16 mouse cellular contexts compared by ENCODE assay signal in genomic region chr2:160729436-160729835, GRCm38 (mm10). TPM values are rescaled to one million over a fixed set of nuclear protein-coding genes. Genes with fewer than 3 reads are reported as not detected.
DNase-seq lines count a peak whose midpoint lies in the region; ATAC-seq and TF ChIP-seq lines count a peak whose summit lies in the region.
"Had no signal": no experiment of that assay in that cellular context is flagged by ENCODE, and none has a peak within 500 bp of the region (broad histone marks: within the 10 kb centered on the region; RNA-seq: fewer than 3 reads in every experiment).

No protein-coding gene starts in this region.

- no peak for TF ChIP-seq EP300 in stomach, postnatal 0 days (optimal IDR thresholded peaks at IDR 0.05)

- no peak for TF ChIP-seq CTCF in stomach, postnatal 0 days (IDR thresholded peaks at IDR 0.05; ENCODE audit: low read depth)

- H3K27ac ChIP-seq in embryonic facial prominence, embryonic 15.5 days (replicated peaks) = peak overlapping the region; percentile 58; the same call in 1 of the 2 replicates
- H3K27ac ChIP-seq in embryonic facial prominence, embryonic 10.5 days (replicated peaks) = no peak overlapping the region
- H3K27ac ChIP-seq in limb, embryonic 15.5 days = peak overlapping the region; percentile 27; the same call in 1 of the 2 replicates
- H3K27ac ChIP-seq in limb, embryonic 10.5 days = no peak overlapping the region
- peak overlapping the region; percentile 41 for H3K27ac ChIP-seq in stomach, postnatal 0 days (replicated peaks)
- H3K27ac ChIP-seq: forebrain, embryonic 13.5 days; liver, embryonic 14.5 days; neural tube, embryonic 12.5 days had no signal

- 59% methylated on average over 2 of the region's 2 CpGs for WGBS in embryonic facial prominence, embryonic 15.5 days
- 82% methylated on average over 2 of the region's 2 CpGs for WGBS in embryonic facial prominence, embryonic 10.5 days
- WGBS in limb, embryonic 15.5 days = 44% methylated on average over 2 of the region's 2 CpGs
- WGBS in limb, embryonic 10.5 days = 82% methylated on average over 2 of the region's 2 CpGs
- WGBS in stomach, postnatal 0 days = 63% methylated on average over 2 of the region's 2 CpGs

- DNase-seq in embryonic facial prominence, embryonic 10.5 days (ENCODE audit: low spot score) = no peak
- no peak for DNase-seq in limb, embryonic 10.5 days (ENCODE audit: low spot score)
- DNase-seq in urinary bladder, postnatal 14 days (ENCODE audit: low spot score) = peak; percentile 47
- DNase-seq in urinary bladder, adult 18-20 months (ENCODE audit: low spot score in 2 of 2) = no peak
- DNase-seq in stomach, postnatal 0 days (ENCODE audit: low spot score) = peak; percentile 13
- DNase-seq in right cerebral cortex, postnatal 14 days = no peak
- DNase-seq: adrenal gland, adult 8-10 months; gastrocnemius, postnatal 10 days; spleen, adult 18-20 months; thymus, adult 2 months had no signal

- ATAC-seq in embryonic facial prominence, embryonic 15.5 days (ENCODE audit: insufficient number of reproducible peaks, low FRiP score, low TSS enrichment, low read depth) = no peak
- ATAC-seq in limb, embryonic 15.5 days (ENCODE audit: insufficient number of reproducible peaks, low FRiP score, low TSS enrichment, low read depth) = no peak
- ATAC-seq in stomach, postnatal 0 days (ENCODE audit: low FRiP score, low TSS enrichment) = no peak
- ATAC-seq: forebrain, embryonic 13.5 days had no signal

- H3K4me2 ChIP-seq in embryonic facial prominence, embryonic 15.5 days (replicated peaks) = no peak overlapping the region
- H3K4me2 ChIP-seq in limb, embryonic 15.5 days = no peak overlapping the region
- no peak overlapping the region for H3K4me2 ChIP-seq in stomach, postnatal 0 days (replicated peaks; ENCODE audit: low read depth)

- peaks cover 8% of the 10 kb centered on the region; the same call in 1 of the 2 replicates for H3K36me3 ChIP-seq in embryonic facial prominence, embryonic 15.5 days
- peaks cover 38% of the 10 kb centered on the region for H3K36me3 ChIP-seq in embryonic facial prominence, embryonic 10.5 days (replicated peaks)
- peaks cover 25% of the 10 kb centered on the region for H3K36me3 ChIP-seq in limb, embryonic 15.5 days
- peaks cover 35% of the 10 kb centered on the region for H3K36me3 ChIP-seq in limb, embryonic 10.5 days
- 0 out of 2 replicates have a peak, but pooled peaks cover 2% of the 10 kb centered on the region for H3K36me3 ChIP-seq in stomach, postnatal 0 days (ENCODE audit: control insufficient read depth, insufficient read depth, low read length)

- H3K27me3 ChIP-seq in embryonic facial prominence, embryonic 15.5 days = no peaks in the 10 kb centered on the region
- peaks cover 8% of the 10 kb centered on the region; the same call in 1 of the 2 replicates for H3K27me3 ChIP-seq in embryonic facial prominence, embryonic 10.5 days (replicated peaks; ENCODE audit: low read depth, poor library complexity, severe bottlenecking)
- H3K27me3 ChIP-seq in limb, embryonic 15.5 days = no peaks in the 10 kb centered on the region
- H3K27me3 ChIP-seq in limb, embryonic 10.5 days (ENCODE audit: low read depth, poor library complexity, severe bottlenecking) = no peaks in the 10 kb centered on the region
- no peaks in the 10 kb centered on the region for H3K27me3 ChIP-seq in stomach, postnatal 0 days (ENCODE audit: control insufficient read depth, insufficient read depth, low read length)
- H3K27me3 ChIP-seq: forebrain, embryonic 13.5 days; hindbrain, embryonic 12.5 days; neural tube, embryonic 12.5 days had no signal

- H3K9me3 ChIP-seq in embryonic facial prominence, embryonic 15.5 days (replicated peaks) = no peaks in the 10 kb centered on the region
- no peaks in the 10 kb centered on the region for H3K9me3 ChIP-seq in embryonic facial prominence, embryonic 10.5 days
- H3K9me3 ChIP-seq in limb, embryonic 15.5 days = no peaks in the 10 kb centered on the region
- H3K9me3 ChIP-seq in limb, embryonic 10.5 days (replicated peaks) = no peaks in the 10 kb centered on the region
- no peaks in the 10 kb centered on the region for H3K9me3 ChIP-seq in stomach, postnatal 0 days (ENCODE audit: control insufficient read depth, low read length)
- H3K9me3 ChIP-seq: forebrain, embryonic 13.5 days; hindbrain, embryonic 12.5 days; neural tube, embryonic 12.5 days had no signal

- no peak overlapping the region for H3K9ac ChIP-seq in embryonic facial prominence, embryonic 15.5 days
- H3K9ac ChIP-seq in limb, embryonic 15.5 days = no peak overlapping the region
- no peak overlapping the region for H3K9ac ChIP-seq in stomach, postnatal 0 days (ENCODE audit: low read length)
- H3K9ac ChIP-seq: forebrain, embryonic 13.5 days; hindbrain, embryonic 12.5 days; liver, embryonic 14.5 days; neural tube, embryonic 12.5 days had no signal

- H3K4me1 ChIP-seq in embryonic facial prominence, embryonic 15.5 days = peaks cover 37% of the 10 kb centered on the region
- peaks cover 39% of the 10 kb centered on the region for H3K4me1 ChIP-seq in embryonic facial prominence, embryonic 10.5 days
- H3K4me1 ChIP-seq in limb, embryonic 15.5 days = peaks cover 43% of the 10 kb centered on the region
- H3K4me1 ChIP-seq in limb, embryonic 10.5 days = peaks cover 40% of the 10 kb centered on the region
- 0 out of 2 replicates have a peak, but pooled peaks cover 7% of the 10 kb centered on the region for H3K4me1 ChIP-seq in stomach, postnatal 0 days (replicated peaks; ENCODE audit: control insufficient read depth, insufficient read depth)

- H3K4me3 ChIP-seq in embryonic facial prominence, embryonic 15.5 days (replicated peaks) = no peak overlapping the region
- no peak overlapping the region for H3K4me3 ChIP-seq in embryonic facial prominence, embryonic 10.5 days
- no peak overlapping the region for H3K4me3 ChIP-seq in limb, embryonic 15.5 days
- no peak overlapping the region for H3K4me3 ChIP-seq in limb, embryonic 10.5 days
- H3K4me3 ChIP-seq in stomach, postnatal 0 days (ENCODE audit: low read depth, low read length) = no peak overlapping the region
- H3K4me3 ChIP-seq: forebrain, embryonic 13.5 days; hindbrain, embryonic 12.5 days; neural tube, embryonic 12.5 days had no signal

RNA-seq across cellular contexts. Expression of gene Plcg1, which starts 1.7 kb away (rescaled TPM):
- polyA plus RNA-seq in embryonic facial prominence, embryonic 15.5 days (2015; fragmentation: Nextera tagmentation; extraction: Ambion mirVana) = 49.2 and 54.4 TPM in 2 replicates
- 80.9 and 81.8 TPM in 2 replicates for polyA plus RNA-seq in embryonic facial prominence, embryonic 10.5 days (2016; fragmentation: Nextera tagmentation; extraction: Ambion mirVana)
- polyA plus RNA-seq in limb, embryonic 15.5 days (2015; fragmentation: Nextera tagmentation; extraction: Ambion mirVana) = 41.8 and 51.8 TPM in 2 replicates
- 76.7 and 93.9 TPM in 2 replicates for polyA plus RNA-seq in limb, embryonic 10.5 days (2016; fragmentation: Nextera tagmentation; extraction: Ambion mirVana)
- 11.4 and 11.5 TPM in 2 replicates for polyA plus RNA-seq in stomach, postnatal 0 days (2015; fragmentation: Nextera tagmentation; extraction: Ambion mirVana)

Comparison
In these comparisons a context has a peak if more than half of its experiments do, and no peak if none do; other contexts are left out.
1. H3K27ac ChIP-seq: peak in embryonic facial prominence, embryonic 15.5 days (single experiment), limb, embryonic 15.5 days (single experiment) and stomach, postnatal 0 days (single experiment); none in embryonic facial prominence, embryonic 10.5 days (single experiment) and limb, embryonic 10.5 days (single experiment).
2. DNase-seq: peak in urinary bladder, postnatal 14 days (single experiment) and stomach, postnatal 0 days (single experiment); none in embryonic facial prominence, embryonic 10.5 days (single experiment), limb, embryonic 10.5 days (single experiment), urinary bladder, adult 18-20 months (0 of 2) and right cerebral cortex, postnatal 14 days (single experiment).